Mouse (Mus musculus) myocyte (in vitro differentiated cells): ENCODE measurements around the gene Zfp445. TPM values are rescaled to one million over a fixed set of nuclear protein-coding genes. Genes with fewer than 3 reads are reported as not detected.

Source experiments
- H3K27me3 ChIP-seq: one replicate; pipeline ENCODE4 v1.6.1; 2011; ENCODE audit not compliant: control insufficient read depth, insufficient read depth, insufficient read length
- H3K36me3 ChIP-seq: one replicate; pipeline ENCODE4 v1.6.1; 2011; ENCODE audit not compliant: control insufficient read depth, insufficient read depth
- H3K4me2 ChIP-seq: one replicate; pipeline ENCODE4 v1.6.1; 2011; ENCODE audit warnings: low read depth, control low read depth
- H3K4me3 ChIP-seq: one replicate; pipeline ENCODE4 v1.5.1; 2011; ENCODE audit warnings: mild to moderate bottlenecking, control low read depth, moderate library complexity
- H3K79me2 ChIP-seq: one replicate; pipeline ENCODE4 v1.6.1; 2011; ENCODE audit not compliant: control insufficient read depth, insufficient read depth
- H3ac ChIP-seq: one replicate; pipeline ENCODE4 v1.6.1; 2011; ENCODE audit not compliant: control insufficient read depth, insufficient read length
- CEBPB ChIP-seq: IDR thresholded peaks from 2 replicates; pipeline ENCODE4 v1.6.1; 2011; ENCODE audit warnings: mild to moderate bottlenecking, moderate library complexity; ENCODE audit not compliant: poor library complexity, insufficient read depth, severe bottlenecking
- E2F4 ChIP-seq: IDR thresholded peaks from one replicate; pipeline ENCODE4 v1.6.1; 2011; ENCODE audit warnings: mild to moderate bottlenecking, control low read depth, moderate library complexity; ENCODE audit not compliant: insufficient read depth
- MAX ChIP-seq: IDR thresholded peaks from one replicate; pipeline ENCODE4 v1.6.1; 2011; ENCODE audit warnings: low read depth, mild to moderate bottlenecking, control low read depth
- MYOD1 ChIP-seq, 3 experiments: IDR thresholded peaks; one replicate each; pipeline ENCODE4 v1.6.1; 2011; ENCODE audit warnings: control low read depth in 2 of 3, low read depth in 2 of 3, mild to moderate bottlenecking in 2 of 3, moderate library complexity in 1 of 3; ENCODE audit not compliant: insufficient read length in 2 of 3, control insufficient read depth in 1 of 3
- MYOG ChIP-seq, 3 experiments: IDR thresholded peaks; one replicate each; pipeline ENCODE4 v1.6.1; 2011; ENCODE audit warnings: control low read depth in 2 of 3, low read depth in 2 of 3, mild to moderate bottlenecking in 2 of 3; ENCODE audit not compliant: insufficient read length in 2 of 3, control insufficient read depth in 1 of 3, insufficient read depth in 1 of 3
- POLR2A ChIP-seq: IDR thresholded peaks from one replicate; pipeline ENCODE4 v1.6.1; 2011; ENCODE audit warnings: low read depth, mild to moderate bottlenecking, control low read depth, moderate library complexity; ENCODE audit not compliant: insufficient read length
- POLR2AphosphoS2 ChIP-seq: IDR thresholded peaks from one replicate; pipeline ENCODE4 v1.6.1; 2011; ENCODE audit warnings: low read depth, control low read depth; ENCODE audit not compliant: insufficient read length
- REST ChIP-seq: IDR thresholded peaks from one replicate; pipeline ENCODE4 v1.6.1; 2011; ENCODE audit warnings: mild to moderate bottlenecking, control low read depth, moderate library complexity; ENCODE audit not compliant: insufficient read depth, insufficient read length
- SRF ChIP-seq: IDR thresholded peaks from one replicate; pipeline ENCODE4 v1.6.1; 2011; ENCODE audit warnings: low read depth; ENCODE audit not compliant: control insufficient read depth, insufficient read length
- TCF12 ChIP-seq: IDR thresholded peaks from one replicate; pipeline ENCODE4 v1.6.1; 2011; ENCODE audit warnings: mild to moderate bottlenecking, control low read depth; ENCODE audit not compliant: poor library complexity, insufficient read depth, severe bottlenecking
- TCF3 ChIP-seq: IDR thresholded peaks from one replicate; pipeline ENCODE4 v1.6.1; 2011; ENCODE audit warnings: low read depth, control low read depth; ENCODE audit not compliant: insufficient read length
- USF1 ChIP-seq: IDR thresholded peaks from one replicate; pipeline ENCODE4 v1.6.1; 2011; ENCODE audit warnings: low read depth, mild to moderate bottlenecking, control low read depth, moderate library complexity
- polyA plus RNA-seq: library from polyadenylated mRNA; unstranded; fragments of >200 nt; fragmentation: generic; extraction: Trizol; gene quantifications from one replicate; pipeline ENCODE4 v1.2.1, GENCODE M21; 2012; ENCODE audit warnings: missing spikeins

Gene Zfp445
- polyA plus RNA-seq: 10.0 TPM

DNA sequence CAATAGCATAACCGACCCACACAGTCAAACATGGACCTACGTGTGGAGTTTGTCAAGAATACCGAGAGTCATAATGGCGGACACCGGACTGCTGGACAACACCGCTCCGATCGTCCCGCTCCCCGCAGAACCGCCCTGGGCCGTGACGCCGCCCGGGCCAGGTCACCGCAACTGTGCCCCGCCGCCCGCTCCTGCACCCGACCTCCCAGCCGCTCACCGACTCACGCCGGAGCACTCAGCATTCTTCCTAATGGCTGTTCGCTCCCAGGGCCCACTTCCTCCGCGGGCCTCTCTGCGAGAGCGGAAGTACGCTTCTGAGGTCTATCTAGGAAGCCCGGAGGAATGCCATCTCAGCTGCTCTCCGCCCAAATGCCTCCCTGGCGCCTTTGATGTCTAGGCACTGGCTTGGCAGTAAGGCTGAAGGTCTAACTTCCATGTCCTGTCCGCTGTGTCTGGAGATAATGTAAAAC, at the start of gene Zfp445:
Gene Zfp445 (minus strand): TSS at position 310 of the 470 bp plus-strand sequence.
- Histone ChIP-seq H3K36me3 (peaks cover 18% of the 10 kb centered on the region), H3K4me2 (peak within 1 kb of the TSS; percentile 86), H3K27me3 (no peaks in the 10 kb centered on the region), H3K4me3 (peak within 1 kb of the TSS; percentile 61), H3ac (peak within 1 kb of the TSS; percentile 69), H3K79me2 (peaks cover 44% of the 10 kb centered on the region)
- TF ChIP-seq MYOG (IDR thresholded peaks at IDR 0.05; ENCODE audit: control insufficient read depth in 1 of 3, insufficient read depth in 1 of 3, insufficient read length in 2 of 3, low read depth in 2 of 3): peak in 1 of 3 experiments; percentile 8
- no peak for TF ChIP-seq TCF3
- peak; percentile 86 for TF ChIP-seq POLR2A
- peak; percentile 75 for TF ChIP-seq POLR2AphosphoS2

DNA sequence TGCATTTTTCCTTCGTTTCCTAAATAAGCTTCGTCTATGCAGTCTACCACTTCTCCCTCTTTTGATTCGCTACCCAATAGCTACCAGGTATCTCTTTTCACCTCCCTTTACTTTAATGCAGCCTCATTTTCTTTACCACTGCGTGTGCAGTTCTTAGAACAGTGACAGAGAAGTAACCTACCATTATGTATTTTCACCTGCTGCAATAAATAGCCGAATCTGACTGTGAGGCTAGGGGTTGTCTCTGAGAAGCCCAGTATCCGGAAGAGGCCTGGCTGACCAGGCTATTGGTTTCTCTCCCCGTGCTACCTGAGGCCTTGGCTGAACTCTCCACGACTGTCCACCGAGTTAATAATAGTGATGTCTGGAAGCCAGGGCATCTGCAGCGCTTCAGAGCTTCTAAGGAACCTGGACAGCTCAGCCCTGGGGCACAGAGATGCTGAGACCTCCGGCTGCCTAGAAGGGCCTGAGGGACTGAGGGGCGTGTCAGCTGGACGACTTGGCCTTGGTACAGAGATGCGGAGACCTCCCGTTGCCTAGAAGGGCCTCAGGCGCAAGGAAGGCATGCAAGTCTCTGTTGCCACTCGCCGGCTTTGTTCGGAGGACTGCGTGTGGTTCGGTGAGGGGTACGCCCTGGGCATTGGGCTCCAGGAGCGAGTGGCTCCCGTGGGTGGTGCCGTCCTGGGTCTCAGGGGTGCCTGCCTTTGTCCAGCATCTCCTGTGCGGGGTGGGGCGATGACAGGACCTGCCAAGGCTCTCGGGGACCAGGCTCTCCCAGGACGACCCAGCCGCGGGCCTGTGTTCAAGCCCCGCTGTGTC, 37.1 kb upstream of the Zfp445 start:
- peaks cover 11% of the 10 kb centered on the region for H3K27me3 ChIP-seq
- H3K4me3 ChIP-seq: no peak overlapping the region
- no peak for TF ChIP-seq MYOD1 (IDR thresholded peaks at IDR 0.05; ENCODE audit: control insufficient read depth in 1 of 3, insufficient read length in 2 of 3, low read depth in 2 of 3)
- TF ChIP-seq TCF12: no peak
- TF ChIP-seq POLR2A: no peak
- TF ChIP-seq SRF: no peak
- no peak for TF ChIP-seq MAX
- TF ChIP-seq POLR2AphosphoS2: no peak
- no peak for TF ChIP-seq MYOG (IDR thresholded peaks at IDR 0.05; ENCODE audit: control insufficient read depth in 1 of 3, insufficient read depth in 1 of 3, insufficient read length in 2 of 3, low read depth in 2 of 3)
- no peak overlapping the region for H3K4me2 ChIP-seq
- H3K79me2 ChIP-seq: no peaks in the 10 kb centered on the region
- no peak overlapping the region for H3ac ChIP-seq
- no peaks in the 10 kb centered on the region for H3K36me3 ChIP-seq

DNA sequence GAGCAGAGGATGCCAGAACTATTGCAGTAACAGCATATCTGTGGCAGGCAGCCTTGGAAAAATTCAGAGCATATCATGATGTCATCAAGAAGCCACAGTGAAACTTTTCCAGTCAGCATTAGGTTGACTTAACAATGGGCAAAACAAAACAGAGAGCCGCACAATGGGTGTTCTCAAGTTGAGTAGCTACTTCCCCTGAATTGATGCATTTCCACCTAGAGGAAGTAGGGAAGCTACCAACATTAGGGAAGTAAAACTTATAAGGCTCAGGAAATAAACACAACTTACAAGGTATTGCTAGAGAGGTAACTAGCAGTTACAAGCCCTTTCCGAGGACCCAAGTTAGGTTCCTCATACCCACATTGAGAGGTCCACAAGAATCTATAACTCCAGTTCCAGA, 35.2 kb upstream of the Zfp445 start:
- Histone ChIP-seq H3K4me2 (no peak overlapping the region), H3K4me3 (no peak overlapping the region), H3K79me2 (no peaks in the 10 kb centered on the region), H3ac (no peak overlapping the region), H3K36me3 (no peaks in the 10 kb centered on the region), H3K27me3 (peaks cover 6% of the 10 kb centered on the region)
- no peak for TF ChIP-seq MYOD1 (IDR thresholded peaks at IDR 0.05; ENCODE audit: control insufficient read depth in 1 of 3, insufficient read length in 2 of 3, low read depth in 2 of 3)
- TF ChIP-seq MYOG (IDR thresholded peaks at IDR 0.05; ENCODE audit: control insufficient read depth in 1 of 3, insufficient read depth in 1 of 3, insufficient read length in 2 of 3, low read depth in 2 of 3): no peak
- TF ChIP-seq SRF: no peak
- TF ChIP-seq E2F4: no peak
- no peak for TF ChIP-seq MAX
- TF ChIP-seq REST: no peak
- TF ChIP-seq CEBPB: no peak
- no peak for TF ChIP-seq POLR2A
- TF ChIP-seq POLR2AphosphoS2: no peak
- no peak for TF ChIP-seq TCF12
- no peak for TF ChIP-seq USF1
- TF ChIP-seq TCF3: no peak

DNA sequence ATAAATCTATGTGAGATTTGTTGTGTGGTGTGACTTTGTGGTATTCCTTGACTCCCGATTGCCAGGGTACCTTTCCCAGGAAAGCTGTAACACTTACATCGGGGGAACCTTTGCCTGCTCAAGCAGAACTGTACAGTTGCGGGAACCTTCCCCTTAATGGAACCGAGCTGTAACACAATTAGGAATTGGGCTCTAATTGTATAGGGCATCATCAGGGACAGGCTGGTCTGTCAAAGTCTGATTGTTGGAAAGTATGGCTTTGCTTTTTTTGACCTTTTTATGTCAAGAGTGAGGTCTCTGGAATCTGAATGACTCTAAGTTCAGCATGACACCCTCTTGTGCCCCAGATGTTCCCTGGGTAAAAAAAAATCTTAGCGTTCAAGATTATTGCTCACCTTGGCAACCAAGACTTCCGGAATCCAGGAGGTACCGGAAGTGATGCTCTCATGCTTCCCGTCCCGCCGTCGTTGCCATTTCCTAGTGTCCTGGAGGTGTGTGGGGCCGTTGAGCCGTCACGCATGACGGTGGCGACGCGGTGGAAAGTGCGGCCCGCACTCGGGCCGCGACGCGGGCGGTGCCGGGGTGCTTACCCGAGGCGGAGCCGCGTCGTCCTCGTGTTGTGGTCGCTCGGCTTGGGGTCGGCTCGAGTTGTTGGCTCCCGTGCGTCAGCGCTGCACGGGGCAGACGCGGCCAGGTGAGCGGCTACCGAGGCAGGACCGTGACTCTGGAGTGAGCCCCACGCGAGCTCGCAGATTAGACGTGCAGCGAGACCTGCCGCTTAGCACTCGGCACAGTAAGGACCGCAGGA, 20.8 kb upstream of the Zfp445 start:
- H3K79me2 ChIP-seq: no peaks in the 10 kb centered on the region
- peak overlapping the region; percentile 4 for H3ac ChIP-seq
- H3K36me3 ChIP-seq: no peaks in the 10 kb centered on the region
- peak overlapping the region; percentile 24 for H3K4me3 ChIP-seq
- TF ChIP-seq TCF12 (no peak), POLR2A (peak; percentile 70), POLR2AphosphoS2 (peak; percentile 74), SRF (no peak), MYOD1 (IDR thresholded peaks at IDR 0.05; ENCODE audit: control insufficient read depth in 1 of 3, insufficient read length in 2 of 3, low read depth in 2 of 3) (no peak)
- peak overlapping the region; percentile 80 for H3K4me2 ChIP-seq
- H3K27me3 ChIP-seq: no peaks in the 10 kb centered on the region

DNA sequence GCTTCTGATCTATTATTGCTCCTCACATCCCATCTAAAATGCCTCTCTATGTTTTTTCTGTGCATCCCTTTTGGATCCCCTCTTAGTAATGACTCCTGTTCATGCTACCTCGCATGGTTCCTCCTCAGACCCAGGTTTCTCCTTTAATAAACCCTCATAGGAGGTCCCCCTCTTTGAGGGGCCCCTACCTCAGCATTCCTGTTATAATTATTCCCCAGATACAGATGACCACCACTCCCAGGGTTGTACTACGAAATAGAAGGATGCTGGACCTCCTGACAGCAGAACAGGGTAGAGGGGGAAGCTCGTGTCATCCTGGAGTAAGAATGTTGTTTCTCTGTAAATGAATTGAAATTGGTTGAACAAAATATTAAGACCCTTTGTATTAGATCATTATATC, 19.6 kb upstream of the Zfp445 start, which contains the start of gene Zkscan7:
Gene Zkscan7 (plus strand): TSS at position 301 of the 400 bp plus-strand sequence.
- H3K79me2 ChIP-seq: no peaks in the 10 kb centered on the region
- peak within 1 kb of the TSS; percentile 24 for H3K4me3 ChIP-seq
- no peaks in the 10 kb centered on the region for H3K27me3 ChIP-seq
- TF ChIP-seq MYOD1 (IDR thresholded peaks at IDR 0.05; ENCODE audit: control insufficient read depth in 1 of 3, insufficient read length in 2 of 3, low read depth in 2 of 3): no peak
- no peak for TF ChIP-seq POLR2AphosphoS2
- no peak for TF ChIP-seq REST
- no peak for TF ChIP-seq SRF
- TF ChIP-seq MYOG (IDR thresholded peaks at IDR 0.05; ENCODE audit: control insufficient read depth in 1 of 3, insufficient read depth in 1 of 3, insufficient read length in 2 of 3, low read depth in 2 of 3): no peak
- TF ChIP-seq E2F4: no peak
- TF ChIP-seq TCF3: no peak
- no peak for TF ChIP-seq MAX
- H3K36me3 ChIP-seq: no peaks in the 10 kb centered on the region
- H3ac ChIP-seq: peak within 1 kb of the TSS; percentile 4
- peak within 1 kb of the TSS; percentile 80 for H3K4me2 ChIP-seq
